Mouse (Mus musculus): Measurements from ENCODE around the gene Gla. TPM values are rescaled to one million over a fixed set of nuclear protein-coding genes. Genes with fewer than 3 reads are reported as not detected.

Gene Gla
- polyA plus RNA-seq, 1 experiment from 2014 or later: 3.8 TPM

DNA sequence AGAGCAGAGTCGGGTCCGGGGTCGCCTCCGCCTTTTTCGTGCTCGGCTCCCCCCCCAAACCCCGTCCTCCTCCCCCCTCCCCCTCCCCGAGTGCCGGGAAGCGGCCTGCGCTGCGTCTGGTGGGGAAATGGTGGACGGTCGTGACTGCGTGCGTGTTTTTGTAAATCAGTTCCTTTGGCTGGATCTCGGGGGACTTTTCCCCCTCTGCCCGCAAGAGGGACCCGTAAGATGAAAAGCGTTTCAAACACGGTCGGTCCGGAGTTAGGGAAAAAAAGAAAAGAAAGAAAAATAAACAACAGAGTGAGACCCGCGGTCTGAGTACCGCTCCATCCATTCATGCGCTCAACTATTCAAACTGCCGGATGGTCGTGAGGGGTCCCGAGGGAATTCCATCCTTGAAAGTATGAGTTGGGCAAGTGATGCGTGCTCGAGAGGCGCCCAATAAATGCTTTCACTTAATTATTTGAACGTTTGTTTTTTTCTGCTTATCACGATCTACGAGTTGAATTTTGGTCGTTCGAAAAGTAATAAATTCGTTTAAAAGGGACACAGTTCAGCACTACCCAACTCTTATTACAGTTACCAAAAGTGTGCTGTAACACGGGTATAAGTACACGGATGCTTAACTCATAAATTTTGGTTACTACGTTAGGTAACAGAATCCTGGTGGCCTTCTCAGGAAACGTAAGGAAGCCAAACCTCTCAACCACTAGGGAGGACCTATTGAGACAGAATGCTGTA, 625 bp upstream of the Gla start:
- peak overlapping the region; percentile 91 for H3K27ac ChIP-seq (ENCODE audit: low read length)
- H3K4me2 ChIP-seq (ENCODE audit: low read length): peak overlapping the region; percentile 58
- H3K27me3 ChIP-seq (ENCODE audit: control insufficient read depth, insufficient read depth, low read depth, low read length): no peaks in the 10 kb centered on the region
- peak overlapping the region; percentile 51 for H3K4me3 ChIP-seq (ENCODE audit: low read depth, low read length)
- peaks cover 17% of the 10 kb centered on the region for H3K4me1 ChIP-seq (ENCODE audit: control insufficient read depth, insufficient read depth, low read length)
- peak overlapping the region; percentile 65 for H3K9ac ChIP-seq (ENCODE audit: low read depth, low read length)
- no peaks in the 10 kb centered on the region for H3K9me3 ChIP-seq (replicated peaks; ENCODE audit: control insufficient read depth, low read length, poor library complexity, severe bottlenecking)
- 20% methylated on average over 43 of the region's 43 CpGs for WGBS
- peak; percentile 89 for ATAC-seq
- H3K36me3 ChIP-seq (ENCODE audit: control insufficient read depth, insufficient read depth, low read length): no peaks in the 10 kb centered on the region; the same call in 1 of the 2 replicates

DNA sequence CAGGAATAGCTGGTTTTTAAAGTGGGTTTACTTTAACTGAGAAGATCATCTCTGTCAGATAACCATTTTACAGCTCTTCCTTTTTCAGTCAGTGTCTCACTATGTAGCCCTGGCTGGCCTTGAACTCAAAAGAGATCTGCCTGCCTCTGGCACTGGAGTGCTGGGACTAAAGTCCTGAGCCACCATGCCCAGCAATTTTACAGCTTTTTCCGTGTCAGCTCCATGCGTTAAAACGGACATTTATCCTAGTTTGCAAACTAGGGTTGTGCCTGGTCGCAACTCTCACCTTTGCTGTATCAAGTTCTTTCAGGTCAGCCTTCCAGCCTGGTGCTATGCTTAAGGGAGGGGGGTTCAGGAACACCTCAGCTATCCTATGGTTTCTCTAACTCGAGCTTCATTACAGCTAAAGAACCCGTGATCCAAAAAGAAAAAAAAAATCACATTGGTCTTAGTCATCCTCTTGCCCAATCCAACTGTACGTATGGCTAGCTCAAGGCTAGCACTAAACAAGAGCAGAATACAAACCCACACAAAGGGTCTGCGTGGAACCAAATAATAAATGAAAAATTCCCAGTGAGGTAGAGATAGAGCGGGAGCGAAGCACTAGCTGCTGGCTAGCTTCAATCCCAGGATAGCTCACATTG, 881 bp downstream of the Gla start:
- Histone ChIP-seq H3K4me3 (ENCODE audit: low read depth, low read length) (peak overlapping the region; percentile 51), H3K9ac (ENCODE audit: low read depth, low read length) (peak overlapping the region; percentile 58), H3K27ac (ENCODE audit: low read length) (peak overlapping the region; percentile 68), H3K4me2 (ENCODE audit: low read length) (peak overlapping the region; percentile 66), H3K27me3 (ENCODE audit: control insufficient read depth, insufficient read depth, low read depth, low read length) (no peaks in the 10 kb centered on the region), H3K9me3 (replicated peaks; ENCODE audit: control insufficient read depth, low read length, poor library complexity, severe bottlenecking) (no peaks in the 10 kb centered on the region), H3K36me3 (ENCODE audit: control insufficient read depth, insufficient read depth, low read length) (no peaks in the 10 kb centered on the region; the same call in 1 of the 2 replicates), H3K4me1 (ENCODE audit: control insufficient read depth, insufficient read depth, low read length) (peaks cover 17% of the 10 kb centered on the region)
- peak; percentile 5; the same call in 1 of the 2 replicates for ATAC-seq
- WGBS: 32% methylated on average over 10 of the region's 10 CpGs

DNA sequence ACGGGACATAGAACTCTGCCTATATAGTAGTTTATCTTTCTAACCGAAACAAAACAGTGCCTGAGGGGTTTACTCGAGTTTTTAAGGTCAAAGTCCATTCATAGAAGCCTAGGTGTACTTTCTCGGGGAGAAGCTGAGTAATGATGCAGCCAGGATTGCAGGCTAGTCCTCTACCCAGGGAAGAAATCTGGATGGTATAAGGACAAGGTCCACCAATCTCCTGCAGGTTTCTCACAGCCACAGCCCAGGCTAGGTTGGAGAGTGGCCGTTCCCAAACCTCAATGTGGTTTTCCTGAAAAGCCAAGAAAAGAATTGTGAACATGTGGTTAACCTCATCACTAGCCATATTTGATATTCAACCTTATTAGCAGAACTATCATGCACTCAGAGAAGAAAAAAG, 11.1 kb downstream of the Gla start:
- WGBS: 74% methylated on average over 5 of the region's 5 CpGs
- H3K27me3 ChIP-seq (ENCODE audit: control insufficient read depth, insufficient read depth, low read depth, low read length): no peaks in the 10 kb centered on the region
- no peak overlapping the region for H3K4me3 ChIP-seq (ENCODE audit: low read depth, low read length)
- H3K9ac ChIP-seq (ENCODE audit: low read depth, low read length): no peak overlapping the region
- H3K27ac ChIP-seq (ENCODE audit: low read length): no peak overlapping the region
- ATAC-seq: no peak
- peaks cover 7% of the 10 kb centered on the region; the same call in 1 of the 2 replicates for H3K4me1 ChIP-seq (ENCODE audit: control insufficient read depth, insufficient read depth, low read length)
- no peak overlapping the region for H3K4me2 ChIP-seq (ENCODE audit: low read length)
- H3K36me3 ChIP-seq (ENCODE audit: control insufficient read depth, insufficient read depth, low read length): no peaks in the 10 kb centered on the region
- H3K9me3 ChIP-seq (replicated peaks; ENCODE audit: control insufficient read depth, low read length, poor library complexity, severe bottlenecking): no peaks in the 10 kb centered on the region

DNA sequence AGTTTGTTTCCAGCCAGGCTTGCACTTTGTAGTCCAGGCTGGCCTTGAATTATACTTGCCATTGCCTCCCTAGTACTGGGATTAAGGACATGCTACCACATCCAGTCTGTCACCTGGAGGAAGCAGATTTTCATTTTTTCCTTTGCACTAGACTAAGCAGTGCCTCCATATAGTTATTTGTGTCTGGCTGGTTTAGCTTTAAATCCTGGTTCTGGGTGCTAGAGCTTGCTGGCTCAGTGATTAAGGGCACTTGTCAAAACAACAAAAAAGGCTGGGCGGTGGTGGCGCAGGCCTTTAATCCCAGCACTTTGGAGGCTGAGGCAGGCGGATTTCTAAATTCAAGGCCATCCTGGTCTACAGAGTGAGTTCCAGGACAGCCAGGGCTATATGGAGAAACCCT, 11.9 kb downstream of the Gla start:
- no peaks in the 10 kb centered on the region for H3K36me3 ChIP-seq (ENCODE audit: control insufficient read depth, insufficient read depth, low read length)
- no peak for ATAC-seq
- no peak overlapping the region for H3K27ac ChIP-seq (ENCODE audit: low read length)
- H3K4me2 ChIP-seq (ENCODE audit: low read length): no peak overlapping the region
- H3K9ac ChIP-seq (ENCODE audit: low read depth, low read length): no peak overlapping the region
- peaks cover 7% of the 10 kb centered on the region; the same call in 1 of the 2 replicates for H3K4me1 ChIP-seq (ENCODE audit: control insufficient read depth, insufficient read depth, low read length)
- H3K9me3 ChIP-seq (replicated peaks; ENCODE audit: control insufficient read depth, low read length, poor library complexity, severe bottlenecking): no peaks in the 10 kb centered on the region
- 88% methylated on average over 3 of the region's 3 CpGs for WGBS
- H3K27me3 ChIP-seq (ENCODE audit: control insufficient read depth, insufficient read depth, low read depth, low read length): no peaks in the 10 kb centered on the region
- H3K4me3 ChIP-seq (ENCODE audit: low read depth, low read length): no peak overlapping the region

DNA sequence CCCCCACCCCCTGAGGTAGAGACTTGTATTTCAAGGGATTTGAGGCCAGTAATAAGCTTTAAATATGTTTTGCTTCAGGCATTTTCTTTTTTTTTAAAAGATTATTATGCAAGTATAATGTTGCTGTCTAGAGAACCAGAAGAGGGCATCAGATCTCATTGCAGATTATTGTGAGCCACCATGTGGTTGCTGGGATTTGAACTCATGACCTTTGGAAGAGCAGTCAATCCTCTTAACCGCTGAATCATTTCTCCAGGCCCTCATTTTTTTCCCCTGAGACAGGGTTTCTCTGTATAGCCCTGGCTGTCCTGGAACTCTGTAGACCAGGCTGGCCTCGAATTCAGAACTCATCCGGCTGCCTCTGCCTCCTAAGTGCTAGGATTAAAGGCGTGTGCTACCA, 12.7 kb downstream of the Gla start:
- Histone ChIP-seq H3K4me2 (ENCODE audit: low read length) (no peak overlapping the region), H3K9ac (ENCODE audit: low read depth, low read length) (no peak overlapping the region), H3K4me3 (ENCODE audit: low read depth, low read length) (no peak overlapping the region), H3K27me3 (ENCODE audit: control insufficient read depth, insufficient read depth, low read depth, low read length) (no peaks in the 10 kb centered on the region), H3K27ac (ENCODE audit: low read length) (no peak overlapping the region), H3K9me3 (replicated peaks; ENCODE audit: control insufficient read depth, low read length, poor library complexity, severe bottlenecking) (no peaks in the 10 kb centered on the region), H3K36me3 (ENCODE audit: control insufficient read depth, insufficient read depth, low read length) (no peaks in the 10 kb centered on the region), H3K4me1 (ENCODE audit: control insufficient read depth, insufficient read depth, low read length) (peaks cover 7% of the 10 kb centered on the region; the same call in 1 of the 2 replicates)
- 72% methylated on average over 4 of the region's 4 CpGs for WGBS
- ATAC-seq: no peak

DNA sequence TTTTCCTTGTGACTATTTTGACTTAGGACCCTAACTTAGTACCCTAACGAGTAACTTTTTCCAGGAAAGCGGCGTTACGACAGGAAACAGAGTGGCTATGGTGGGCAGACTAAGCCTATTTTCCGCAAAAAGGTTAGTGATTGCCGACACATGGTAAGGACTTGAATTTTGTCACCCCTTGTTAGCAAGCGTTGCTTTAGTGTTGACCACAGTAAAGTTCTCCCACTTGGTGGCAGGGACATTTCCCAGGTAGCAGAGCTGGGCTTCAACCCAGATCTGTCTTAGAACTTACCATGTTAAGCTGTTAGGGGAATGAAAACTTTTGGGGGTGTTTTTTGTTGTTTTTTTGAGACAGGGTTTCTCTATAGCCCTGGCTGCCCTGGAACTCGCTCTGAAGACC, 14.5 kb downstream of the Gla start:
- no peaks in the 10 kb centered on the region for H3K27me3 ChIP-seq (ENCODE audit: control insufficient read depth, insufficient read depth, low read depth, low read length)
- H3K9me3 ChIP-seq (replicated peaks; ENCODE audit: control insufficient read depth, low read length, poor library complexity, severe bottlenecking): no peaks in the 10 kb centered on the region
- no peaks in the 10 kb centered on the region for H3K36me3 ChIP-seq (ENCODE audit: control insufficient read depth, insufficient read depth, low read length)
- H3K4me2 ChIP-seq (ENCODE audit: low read length): peak overlapping the region; percentile 67
- no peak for ATAC-seq
- WGBS: 35% methylated on average over 8 of the region's 8 CpGs
- H3K4me1 ChIP-seq (ENCODE audit: control insufficient read depth, insufficient read depth, low read length): peaks cover 7% of the 10 kb centered on the region; the same call in 1 of the 2 replicates
- peak overlapping the region; percentile 61 for H3K9ac ChIP-seq (ENCODE audit: low read depth, low read length)
- no peak overlapping the region for H3K27ac ChIP-seq (ENCODE audit: low read length)
- H3K4me3 ChIP-seq (ENCODE audit: low read depth, low read length): peak overlapping the region; percentile 46

DNA sequence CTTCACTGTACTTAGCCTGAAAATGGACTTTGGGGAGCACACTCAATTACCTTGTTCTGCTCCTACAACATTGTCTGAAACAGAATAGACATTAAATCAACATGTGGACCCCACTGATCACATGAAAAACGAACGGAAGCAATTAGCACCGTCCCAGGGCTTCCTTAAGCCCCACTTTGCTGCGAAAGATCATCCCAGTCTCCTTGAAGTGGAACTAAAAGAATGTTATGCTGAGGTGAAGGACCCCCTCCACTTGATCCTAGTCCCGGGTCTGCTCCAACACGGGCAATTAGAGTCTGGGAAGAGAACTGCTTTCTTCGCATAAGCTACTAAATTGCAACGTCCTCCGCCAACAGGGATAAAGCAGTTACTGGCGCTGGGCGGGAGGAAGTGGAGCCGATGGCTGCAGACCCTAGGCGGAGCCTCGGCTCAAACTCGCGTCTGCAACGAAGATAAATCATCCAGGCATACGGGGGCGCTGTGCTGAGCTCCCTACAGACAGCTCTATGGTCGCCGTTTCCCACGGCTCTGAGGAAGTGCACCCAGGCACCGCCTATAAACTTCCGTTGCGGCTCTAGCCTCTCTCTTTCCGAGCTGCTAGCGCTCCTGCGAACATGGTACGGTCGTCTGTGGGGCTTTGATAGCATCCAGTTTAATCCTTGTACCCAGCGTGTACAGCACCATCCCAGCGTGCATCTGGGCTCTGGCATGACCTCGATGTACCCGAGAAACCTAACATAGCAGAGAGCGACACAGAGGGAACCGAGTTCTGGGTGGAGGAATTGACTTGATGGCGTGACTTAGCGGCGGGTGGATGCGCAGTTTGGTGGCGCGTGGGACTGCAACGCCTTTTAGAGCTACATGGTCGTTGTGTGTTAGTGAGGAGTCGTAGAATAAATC, 15.6 kb downstream of the Gla start, which contains the start of gene Rpl36a:
Rpl36a (plus strand) TSS at position 552 of the 900 bp plus-strand sequence.
- peak within 1 kb of the TSS; percentile 67 for H3K4me2 ChIP-seq (ENCODE audit: low read length)
- peak within 1 kb of the TSS; percentile 61 for H3K9ac ChIP-seq (ENCODE audit: low read depth, low read length)
- H3K4me3 ChIP-seq (ENCODE audit: low read depth, low read length): peak within 1 kb of the TSS; percentile 46
- H3K36me3 ChIP-seq (ENCODE audit: control insufficient read depth, insufficient read depth, low read length): no peaks in the 10 kb centered on the region
- ATAC-seq: peak; percentile 98
- peak within 1 kb of the TSS; percentile 76 for H3K27ac ChIP-seq (ENCODE audit: low read length)
- 17% methylated on average over 45 of the region's 45 CpGs for WGBS
- H3K27me3 ChIP-seq (ENCODE audit: control insufficient read depth, insufficient read depth, low read depth, low read length): no peaks in the 10 kb centered on the region
- no peaks in the 10 kb centered on the region for H3K9me3 ChIP-seq (replicated peaks; ENCODE audit: control insufficient read depth, low read length, poor library complexity, severe bottlenecking)
- H3K4me1 ChIP-seq (ENCODE audit: control insufficient read depth, insufficient read depth, low read length): peaks cover 7% of the 10 kb centered on the region; the same call in 1 of the 2 replicates

DNA sequence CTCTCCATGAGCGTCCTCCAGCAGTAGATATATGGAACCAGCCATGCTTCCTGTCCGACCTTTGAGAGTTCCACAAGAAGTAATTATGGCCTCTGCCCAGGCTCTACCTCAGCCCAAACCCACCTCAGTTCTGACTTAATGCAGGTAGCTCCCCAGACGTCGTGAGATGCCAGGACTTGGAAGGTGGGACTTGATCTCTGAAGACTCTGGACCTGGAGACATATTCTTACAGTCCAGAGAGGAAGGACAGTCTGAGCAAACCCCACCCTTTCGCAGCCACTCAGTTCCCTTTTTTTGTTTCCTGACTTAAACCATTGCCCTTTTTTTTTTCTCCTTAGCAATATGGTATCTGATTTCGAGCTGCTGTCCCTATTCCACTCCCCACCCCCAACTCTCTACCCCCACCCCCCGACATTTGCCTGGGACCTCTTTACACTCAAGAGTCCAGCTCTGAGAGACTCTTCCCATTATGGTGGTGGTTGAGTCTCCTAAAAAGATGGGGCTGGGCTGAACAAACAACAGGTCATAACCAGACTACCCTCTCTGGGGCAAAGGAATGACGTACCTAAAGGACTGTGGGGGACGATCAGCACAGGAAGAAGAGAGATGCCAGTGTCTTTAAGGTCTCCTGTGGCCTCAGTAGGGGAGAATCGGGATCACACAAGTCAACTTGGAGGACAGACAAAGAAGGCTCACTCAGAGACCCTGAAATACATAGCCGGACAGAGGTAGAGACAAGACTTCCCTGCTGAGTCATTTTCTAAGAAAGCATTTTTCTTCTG, 17.8 kb downstream of the Gla start, which contains the start of gene Btk:
Btk (minus strand) TSS at position 683 of the 782 bp plus-strand sequence.
- Histone ChIP-seq H3K4me3 (ENCODE audit: low read depth, low read length) (no peak within 1 kb of the TSS), H3K9ac (ENCODE audit: low read depth, low read length) (no peak within 1 kb of the TSS), H3K4me2 (ENCODE audit: low read length) (no peak within 1 kb of the TSS), H3K4me1 (ENCODE audit: control insufficient read depth, insufficient read depth, low read length) (peaks cover 7% of the 10 kb centered on the region; the same call in 1 of the 2 replicates), H3K9me3 (replicated peaks; ENCODE audit: control insufficient read depth, low read length, poor library complexity, severe bottlenecking) (no peaks in the 10 kb centered on the region), H3K27ac (ENCODE audit: low read length) (no peak within 1 kb of the TSS), H3K36me3 (ENCODE audit: control insufficient read depth, insufficient read depth, low read length) (no peaks in the 10 kb centered on the region), H3K27me3 (ENCODE audit: control insufficient read depth, insufficient read depth, low read depth, low read length) (no peaks in the 10 kb centered on the region)
- ATAC-seq: no peak
- WGBS: 89% methylated on average over 11 of the region's 11 CpGs
